Mouse (Mus musculus): ENCODE measurements around the gene Pitpnc1.

Gene Pitpnc1

DNA sequence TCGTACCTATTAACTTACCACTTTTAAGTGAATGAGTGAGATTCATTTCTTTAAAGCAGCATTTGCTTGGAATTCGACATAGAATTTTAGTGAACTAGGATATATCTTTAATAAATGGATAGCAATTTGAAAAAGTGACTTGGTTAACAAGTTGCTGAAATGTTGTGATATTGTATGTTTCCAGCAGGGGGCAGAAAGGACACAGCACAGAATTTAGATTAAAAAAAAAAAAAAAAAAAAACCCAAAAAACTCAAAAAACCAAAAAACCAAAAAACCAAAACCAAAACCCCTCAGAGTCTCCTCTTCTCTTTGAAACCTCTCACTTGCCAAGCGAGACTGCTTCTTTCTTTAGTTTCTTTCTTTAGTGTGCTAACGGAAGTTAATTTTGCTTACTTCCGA, 256.8 kb downstream of the Pitpnc1 start:
- no peak for DNase-seq

DNA sequence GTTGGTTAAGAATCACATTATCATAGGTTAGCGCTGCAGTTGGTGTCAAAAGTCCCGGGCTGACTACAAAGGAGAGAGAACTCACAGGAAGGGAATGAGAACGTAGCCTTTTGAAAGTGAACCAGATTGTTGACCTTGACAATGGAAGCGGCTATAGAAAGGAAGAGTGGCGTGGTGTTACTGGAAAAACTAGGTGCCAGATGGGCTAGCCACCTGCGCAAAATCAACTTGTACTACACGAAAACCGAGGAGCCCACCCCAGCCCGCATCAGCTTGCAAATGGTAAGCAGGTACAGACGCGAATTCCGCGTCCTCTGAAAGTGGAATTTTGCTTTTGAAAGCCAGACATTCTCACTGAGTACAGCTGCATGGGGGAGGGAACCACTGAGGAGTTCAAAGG, 260.7 kb downstream of the Pitpnc1 start:
- DNase-seq: no peak

GRCm38 (mm10) chr11:107201773-107202172, 268.7 kb downstream of the Pitpnc1 start:
- no peak for DNase-seq

DNA sequence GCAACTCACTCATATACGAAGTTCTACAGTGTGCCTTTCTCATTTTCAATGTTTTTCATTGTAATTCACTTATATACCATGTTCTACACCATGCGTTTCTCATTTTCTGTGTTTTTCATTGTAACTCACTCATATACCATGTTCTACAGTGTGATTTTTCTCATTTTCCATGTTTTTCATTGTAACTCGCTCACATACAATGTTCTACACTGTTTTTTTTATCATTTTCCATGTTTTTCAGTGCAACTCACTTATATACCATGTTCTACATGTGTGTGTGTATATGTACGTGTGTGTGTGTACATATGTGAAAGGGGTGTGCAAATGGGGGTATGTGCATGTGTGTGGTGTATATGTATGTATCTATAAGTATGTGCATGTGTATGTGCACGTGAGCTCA, 271.2 kb downstream of the Pitpnc1 start:
- no peak for DNase-seq

DNA sequence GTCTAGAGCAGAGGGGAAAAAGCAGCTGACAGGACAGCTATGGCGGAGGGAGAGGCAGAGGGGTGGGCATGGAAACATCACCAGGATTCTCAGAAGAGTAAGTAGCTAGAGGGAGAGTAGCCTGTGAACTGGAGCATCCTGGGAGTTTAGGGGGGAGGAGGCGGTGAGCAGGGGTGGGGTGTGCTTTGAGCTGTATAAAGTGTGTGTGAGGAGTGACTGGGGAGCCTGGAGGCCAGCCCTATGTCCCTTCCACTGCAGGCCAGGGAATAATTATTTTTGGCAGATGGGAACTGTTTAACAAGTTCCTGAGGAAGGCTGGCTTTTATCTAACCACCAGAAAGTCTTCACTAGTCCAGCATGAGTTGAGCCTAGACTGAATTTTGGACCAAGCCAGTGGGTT, 275.2 kb downstream of the Pitpnc1 start:
- DNase-seq: no peak

DNA sequence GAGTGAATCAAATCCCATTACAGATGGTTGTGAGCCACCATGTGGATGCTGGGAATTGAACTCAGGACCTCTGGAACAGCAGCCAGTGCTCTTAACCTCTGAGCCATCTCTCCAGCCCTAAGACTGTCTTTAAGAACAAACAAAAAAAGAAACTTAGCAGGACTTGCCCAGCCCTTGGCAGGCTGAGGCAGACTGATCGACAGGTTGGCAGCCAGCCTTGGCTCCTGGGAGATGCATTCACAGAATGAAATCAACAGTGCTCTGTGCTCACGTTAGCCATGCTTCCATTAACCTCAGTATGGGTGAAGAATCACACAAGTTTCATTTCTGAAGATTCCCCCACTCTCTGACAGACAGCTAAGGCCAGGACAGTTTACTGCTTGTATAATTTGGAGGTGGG, 280.1 kb downstream of the Pitpnc1 start:
- DNase-seq: no peak

- peak; percentile 99 for DNase-seq
Observed at GRCm38 (mm10) chr11:107188565-107189552, 281.6 kb downstream of the Pitpnc1 start, which contains the start of gene Nol11. Nol11 (minus strand) TSS chr11:107189381.

- no peak for DNase-seq
Observed at GRCm38 (mm10) chr11:107183777-107184176, 286.7 kb downstream of the Pitpnc1 start.

GRCm38 (mm10) chr11:107161215-107161614, 309.3 kb downstream of the Pitpnc1 start:
- DNase-seq: no peak

DNA sequence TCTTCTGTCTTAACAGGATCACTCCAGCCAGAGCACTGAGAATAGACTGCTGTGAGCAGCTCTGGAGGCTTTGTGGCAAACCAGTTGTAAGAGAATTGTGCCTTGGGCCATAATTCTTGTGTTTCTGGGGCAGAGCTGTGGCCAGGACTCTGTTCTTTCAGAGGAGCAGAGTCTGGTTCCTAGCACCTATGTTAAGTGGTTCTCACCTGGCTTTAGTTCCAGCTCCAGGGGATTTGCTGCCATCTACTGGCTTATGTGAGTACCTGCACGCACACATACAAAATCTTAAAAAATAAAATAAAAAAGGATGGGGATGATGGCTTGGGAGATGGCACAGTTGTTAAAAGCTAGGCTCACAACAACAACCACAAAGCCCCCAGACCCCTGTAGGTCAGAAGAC, 311.5 kb downstream of the Pitpnc1 start:
- DNase-seq: no peak
